Mouse (Mus musculus) left cerebral cortex, postnatal 36 days (tissue): ENCODE results near the gene Abca4. TPM values are rescaled to one million over a fixed set of nuclear protein-coding genes. Genes with fewer than 3 reads are reported as not detected.

Source experiments
- DNase-seq, 2 experiments: peaks; one replicate each; pipeline ENCODE4 v3.0.0; 2021 to 2022; ENCODE audit warnings: low spot score in 2 of 2, mixed read lengths in 1 of 2
- intact Hi-C: fragments of 180-260 bp; cut with DNase I; formaldehyde crosslinking; loops from one replicate; pipeline ENCODE4 v1.15.1; 2025
- total RNA-seq, 2 experiments: library from RNA; stranded (reverse); gene quantifications; 2 replicates each; pipeline ENCODE4 v1.2.3; 2021

Abca4 gene
- 1 to 10 TPM; 2.4 to 3.5 TPM for total RNA-seq

- intact Hi-C loops = no loop called here
- no peak for DNase-seq
These were observed at the start of gene Abca4 for GRCm38 (mm10) chr3:122043799-122044547. Gene Abca4 (plus strand): TSS chr3:122044443.

GRCm38 (mm10) chr3:121995125-121995524 lies 49.1 kb upstream of the Abca4 start:
- intact Hi-C loops = no loop called here
- DNase-seq = no peak

- intact Hi-C loops = no loop called here
- no peak for DNase-seq
These were observed 44.3 kb upstream of the Abca4 start for GRCm38 (mm10) chr3:121999934-122000333.

GRCm38 (mm10) chr3:122001568-122001967 lies 42.7 kb upstream of the Abca4 start:
- no peak for DNase-seq
- intact Hi-C loops = no loop called here

GRCm38 (mm10) chr3:122009818-122010217 lies 34.4 kb upstream of the Abca4 start:
- DNase-seq = no peak
- intact Hi-C loops = no loop called here

GRCm38 (mm10) chr3:122010292-122010691 lies 34.0 kb upstream of the Abca4 start:
- DNase-seq = no peak
- intact Hi-C loops = no loop called here

- intact Hi-C loops = no loop called here
- no peak for DNase-seq
These were observed 31.8 kb upstream of the Abca4 start for GRCm38 (mm10) chr3:122012464-122012863.

GRCm38 (mm10) chr3:122018421-122018820 lies 25.8 kb upstream of the Abca4 start:
- DNase-seq = no peak
- intact Hi-C loops = no loop called here

GRCm38 (mm10) chr3:122019159-122019558 lies 25.1 kb upstream of the Abca4 start:
- DNase-seq = no peak
- intact Hi-C loops = no loop called here

- intact Hi-C loops = no loop called here
- DNase-seq = no peak
These were observed 23.1 kb upstream of the Abca4 start for GRCm38 (mm10) chr3:122021029-122021652.

GRCm38 (mm10) chr3:122022355-122022754 lies 21.9 kb upstream of the Abca4 start:
- DNase-seq = no peak
- intact Hi-C loops = no loop called here

GRCm38 (mm10) chr3:122026676-122027075 lies 17.6 kb upstream of the Abca4 start:
- no peak for DNase-seq
- intact Hi-C loops = no loop called here

- DNase-seq = no peak
- intact Hi-C loops = no loop called here
These were observed 16.5 kb upstream of the Abca4 start for GRCm38 (mm10) chr3:122027776-122028175.

- DNase-seq = no peak
- intact Hi-C loops = no loop called here
These were observed 10.9 kb upstream of the Abca4 start for GRCm38 (mm10) chr3:122033248-122033837.

- DNase-seq = no peak
- intact Hi-C loops = no loop called here
These were observed 10.0 kb upstream of the Abca4 start for GRCm38 (mm10) chr3:122034240-122034639.

GRCm38 (mm10) chr3:122035092-122035491 lies 9.2 kb upstream of the Abca4 start:
- intact Hi-C loops = no loop called here
- no peak for DNase-seq

GRCm38 (mm10) chr3:122040522-122040921 lies 3.7 kb upstream of the Abca4 start:
- intact Hi-C loops = no loop called here
- no peak for DNase-seq

GRCm38 (mm10) chr3:122043102-122043501 lies 1.1 kb upstream of the Abca4 start:
- no peak for DNase-seq
- intact Hi-C loops = no loop called here

GRCm38 (mm10) chr3:122046187-122046620 lies 2.0 kb downstream of the Abca4 start:
- intact Hi-C loops = no loop called here
- no peak for DNase-seq

- intact Hi-C loops = no loop called here
- no peak for DNase-seq
These were observed 3.2 kb downstream of the Abca4 start for GRCm38 (mm10) chr3:122047402-122047801.
